Mouse (Mus musculus) MEL (cell line): ENCODE results near the gene Gmds.

Source experiments
- E2F4 ChIP-seq: IDR thresholded peaks from 2 replicates; pipeline ENCODE4 v1.6.1; 2011; ENCODE audit warnings: low read depth, low read length, improper control_type of control experiment, borderline replicate concordance
- MYC ChIP-seq: IDR thresholded peaks from 2 replicates; pipeline ENCODE4 v1.6.1; 2011; ENCODE audit warnings: low read depth, mild to moderate bottlenecking, low read length, improper control_type of control experiment, moderate library complexity
- RAD21 ChIP-seq: IDR thresholded peaks from 2 replicates; pipeline ENCODE4 v1.6.1; 2011; ENCODE audit warnings: mild to moderate bottlenecking, low read depth, low read length, improper control_type of control experiment

DNA sequence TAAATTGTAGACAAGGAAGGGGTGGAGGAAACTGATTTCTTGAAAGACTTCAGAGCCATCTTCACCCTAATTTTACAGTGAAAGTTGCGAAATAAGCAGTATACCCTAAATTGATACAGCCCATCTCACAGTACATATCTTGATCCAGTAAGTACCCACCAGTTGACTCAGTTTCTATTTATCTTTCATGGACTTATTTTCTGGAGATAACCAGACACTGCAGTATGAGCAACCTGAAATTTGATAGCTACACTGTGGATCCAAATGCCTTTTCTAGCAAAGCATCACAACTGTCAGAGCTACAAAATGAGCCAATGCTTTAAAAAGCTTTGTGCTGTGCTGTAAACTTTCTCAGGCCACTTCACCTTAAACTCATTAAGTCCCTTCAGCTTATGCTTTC, 159.9 kb downstream of the Gmds start:
- TF ChIP-seq RAD21 (no peak), E2F4 (no peak), MYC (no peak)
